Mouse (Mus musculus): ENCODE measurements around the gene Phactr1. TPM values are rescaled to one million over a fixed set of nuclear protein-coding genes. Genes with fewer than 3 reads are reported as not detected.

Gene Phactr1
- polyA plus RNA-seq, 1 experiment from 2014 or later, result 0.34 TPM

DNA sequence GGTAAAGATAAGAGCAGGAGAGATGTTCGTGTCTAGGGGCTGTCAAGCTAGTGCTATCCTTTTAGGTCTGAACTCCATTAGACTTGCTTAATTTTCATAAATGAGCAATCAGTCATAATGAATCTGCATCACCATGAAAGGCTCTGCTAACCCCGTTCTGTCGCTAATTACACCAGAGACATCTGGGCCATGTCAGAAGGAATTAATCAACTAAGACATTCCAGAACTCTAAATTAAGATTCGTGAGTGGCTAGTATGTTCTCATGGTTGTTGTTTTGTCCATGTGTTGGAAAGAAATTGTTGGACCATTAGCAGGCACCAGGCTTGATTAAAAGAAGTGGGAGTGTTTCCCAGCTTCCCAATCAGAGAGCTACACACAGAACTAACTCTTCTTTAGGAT, 382.9 kb downstream of the Phactr1 start:
- H3K36me3 ChIP-seq (ENCODE audit: inconsistent target), result no peaks in the 10 kb centered on the region
- H3K79me2 ChIP-seq (ENCODE audit: inconsistent target), result no peaks in the 10 kb centered on the region

DNA sequence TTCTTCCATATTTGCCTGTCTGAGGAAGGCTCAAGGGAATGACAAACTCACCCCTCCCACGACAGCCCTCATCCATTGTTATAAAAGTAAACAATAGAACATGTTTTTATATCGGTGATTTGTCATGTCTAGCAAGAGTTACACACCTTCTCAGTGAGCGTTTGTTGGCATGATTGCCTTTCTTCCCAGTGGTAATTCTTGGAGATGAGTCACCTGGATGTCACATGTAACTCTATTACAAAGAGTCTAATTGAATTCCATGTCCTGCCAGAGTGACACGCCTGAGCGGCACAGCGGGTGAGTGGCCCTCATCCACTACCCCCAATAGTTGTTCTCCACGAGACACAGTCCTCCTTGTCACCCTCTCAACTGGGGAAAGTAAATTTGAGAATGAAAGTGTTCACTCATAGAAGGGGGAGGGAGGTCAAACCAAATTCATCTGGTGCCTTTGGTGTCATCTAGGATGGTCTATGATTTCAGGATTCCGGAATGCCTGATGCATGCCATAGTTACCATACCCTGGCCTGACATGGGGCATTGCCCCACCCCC, 388.4 kb downstream of the Phactr1 start:
- 91% methylated on average over 8 of the region's 8 CpGs for WGBS (ENCODE audit: missing documents)
- no peak overlapping the region for H3K27ac ChIP-seq
- H3K4me3 ChIP-seq (ENCODE audit: inconsistent target), result no peak overlapping the region
- H3K36me3 ChIP-seq (ENCODE audit: inconsistent target), result no peaks in the 10 kb centered on the region
- no peaks in the 10 kb centered on the region for H3K79me2 ChIP-seq (ENCODE audit: inconsistent target)

More for the DNA sequence above, 382.9 kb downstream of the Phactr1 start:
- Histone ChIP-seq H3K27ac (no peak overlapping the region), H3K4me3 (ENCODE audit: inconsistent target) (no peak overlapping the region)
- WGBS (ENCODE audit: missing documents), result 88% methylated on average over 4 of the region's 4 CpGs

DNA sequence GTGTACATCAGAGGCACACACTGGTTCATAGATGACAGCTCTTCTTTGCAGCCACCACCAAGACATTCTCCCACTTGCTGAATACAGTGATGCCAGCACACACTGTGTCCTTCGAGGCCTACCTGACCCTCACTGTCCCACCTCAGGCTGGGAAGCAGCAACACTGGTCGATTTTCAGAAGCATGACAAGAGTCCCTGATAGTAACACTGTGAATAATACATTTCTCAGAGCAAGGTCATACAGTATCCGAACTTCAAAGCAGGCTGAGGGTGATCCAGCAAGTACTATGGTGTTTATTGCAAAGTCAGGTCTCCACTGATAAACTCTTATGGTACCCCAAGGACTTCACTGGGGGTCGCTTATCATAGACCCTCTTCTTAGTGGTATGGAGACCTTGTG, 390.1 kb downstream of the Phactr1 start:
- WGBS (ENCODE audit: missing documents), result 84% methylated on average over 4 of the region's 4 CpGs
- H3K27ac ChIP-seq, result no peak overlapping the region
- no peaks in the 10 kb centered on the region for H3K36me3 ChIP-seq (ENCODE audit: inconsistent target)
- no peaks in the 10 kb centered on the region for H3K79me2 ChIP-seq (ENCODE audit: inconsistent target)
- no peak overlapping the region for H3K4me3 ChIP-seq (ENCODE audit: inconsistent target)

DNA sequence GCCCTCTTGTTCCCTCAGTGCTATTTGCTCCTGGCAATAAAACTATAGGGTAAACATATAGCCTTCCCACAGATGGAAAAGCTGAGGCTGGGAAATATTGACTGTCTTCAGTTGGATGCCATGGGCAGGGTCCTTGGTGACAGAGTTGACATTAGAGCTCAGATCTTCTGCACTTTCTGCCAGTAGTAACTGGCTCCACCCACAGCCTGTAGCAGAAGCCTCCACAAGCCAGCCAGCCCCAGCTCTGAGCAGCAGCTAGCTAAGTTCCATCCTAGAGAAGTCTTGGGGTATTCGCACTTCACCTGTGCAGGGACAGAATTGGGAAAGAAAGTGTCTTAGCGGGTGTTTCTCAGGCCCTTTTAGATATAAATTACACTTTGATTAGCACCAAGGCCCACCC, 390.5 kb downstream of the Phactr1 start:
- Histone ChIP-seq H3K4me3 (ENCODE audit: inconsistent target) (no peak overlapping the region), H3K27ac (no peak overlapping the region), H3K36me3 (ENCODE audit: inconsistent target) (no peaks in the 10 kb centered on the region), H3K79me2 (ENCODE audit: inconsistent target) (no peaks in the 10 kb centered on the region)
- 94% methylated on average over 2 of the region's 2 CpGs for WGBS (ENCODE audit: missing documents)

DNA sequence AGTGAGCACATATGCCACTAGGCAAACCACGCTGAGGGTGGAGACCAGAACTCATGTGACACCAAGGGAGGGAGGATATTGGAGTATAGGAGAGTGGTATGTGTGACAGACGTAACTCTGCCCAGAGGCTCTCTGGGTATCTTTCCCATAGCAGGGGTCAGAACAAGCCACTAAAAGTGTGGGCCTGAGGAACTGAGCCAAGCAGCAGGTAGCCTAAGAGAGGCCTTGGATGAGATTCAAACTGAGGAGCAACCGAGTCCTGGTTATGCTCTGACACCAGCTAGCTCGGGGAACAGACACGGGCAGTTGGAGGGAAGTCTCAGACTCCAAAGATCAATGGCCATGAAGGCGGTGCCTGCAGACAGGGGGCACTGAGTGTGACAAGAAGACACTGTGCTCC, 395.0 kb downstream of the Phactr1 start:
- H3K79me2 ChIP-seq (ENCODE audit: inconsistent target), result no peaks in the 10 kb centered on the region
- H3K27ac ChIP-seq, result no peak overlapping the region
- no peaks in the 10 kb centered on the region for H3K36me3 ChIP-seq (ENCODE audit: inconsistent target)
- H3K4me3 ChIP-seq (ENCODE audit: inconsistent target), result no peak overlapping the region
- WGBS (ENCODE audit: missing documents), result 87% methylated on average over 6 of the region's 6 CpGs

DNA sequence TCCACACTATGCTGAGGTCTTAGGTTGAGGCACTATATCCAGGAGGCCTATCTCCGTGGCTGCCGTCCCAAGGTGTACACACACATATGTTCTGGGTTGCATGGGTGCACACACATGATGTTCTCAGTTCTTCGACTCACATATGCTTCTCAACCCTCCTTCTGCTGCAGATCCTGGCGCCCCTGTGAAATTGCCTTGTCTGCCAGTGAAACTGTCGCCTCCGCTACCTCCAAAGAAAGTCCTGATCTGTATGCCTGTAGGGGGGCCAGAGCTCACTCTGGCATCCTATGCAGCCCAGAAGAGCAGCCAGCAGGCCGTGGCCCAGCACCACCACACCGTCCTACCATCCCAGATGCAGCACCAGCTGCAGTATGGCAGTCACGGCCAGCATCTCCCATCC, 397.1 kb downstream of the Phactr1 start:
- no peaks in the 10 kb centered on the region for H3K36me3 ChIP-seq (ENCODE audit: inconsistent target)
- WGBS (ENCODE audit: missing documents), result 96% methylated on average over 9 of the region's 9 CpGs
- H3K27ac ChIP-seq, result no peak overlapping the region
- no peaks in the 10 kb centered on the region for H3K79me2 ChIP-seq (ENCODE audit: inconsistent target)
- no peak overlapping the region for H3K4me3 ChIP-seq (ENCODE audit: inconsistent target)

DNA sequence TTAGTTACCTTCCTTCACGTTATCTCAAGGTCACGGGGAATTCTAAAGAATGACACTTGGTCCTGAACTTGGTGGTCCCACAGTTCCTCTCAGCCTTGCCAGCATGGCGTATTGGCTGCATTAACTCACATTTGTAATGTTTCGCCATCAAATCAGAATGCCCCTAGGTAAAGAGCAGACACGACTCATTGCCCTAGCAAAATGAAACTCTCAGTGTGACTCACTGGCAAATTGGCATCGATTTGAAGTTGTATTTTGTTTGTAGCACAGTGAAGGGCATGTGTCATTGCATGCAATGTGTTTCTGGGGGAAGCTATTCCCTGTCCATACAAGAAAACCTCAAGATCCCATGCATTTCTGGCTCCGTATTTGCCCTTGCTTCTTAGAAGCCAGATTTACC, 404.8 kb downstream of the Phactr1 start:
- 94% methylated on average over 7 of the region's 7 CpGs for WGBS (ENCODE audit: missing documents)
- no peaks in the 10 kb centered on the region for H3K79me2 ChIP-seq (ENCODE audit: inconsistent target)
- H3K27ac ChIP-seq, result no peak overlapping the region
- H3K36me3 ChIP-seq (ENCODE audit: inconsistent target), result no peaks in the 10 kb centered on the region
- H3K4me3 ChIP-seq (ENCODE audit: inconsistent target), result no peak overlapping the region

DNA sequence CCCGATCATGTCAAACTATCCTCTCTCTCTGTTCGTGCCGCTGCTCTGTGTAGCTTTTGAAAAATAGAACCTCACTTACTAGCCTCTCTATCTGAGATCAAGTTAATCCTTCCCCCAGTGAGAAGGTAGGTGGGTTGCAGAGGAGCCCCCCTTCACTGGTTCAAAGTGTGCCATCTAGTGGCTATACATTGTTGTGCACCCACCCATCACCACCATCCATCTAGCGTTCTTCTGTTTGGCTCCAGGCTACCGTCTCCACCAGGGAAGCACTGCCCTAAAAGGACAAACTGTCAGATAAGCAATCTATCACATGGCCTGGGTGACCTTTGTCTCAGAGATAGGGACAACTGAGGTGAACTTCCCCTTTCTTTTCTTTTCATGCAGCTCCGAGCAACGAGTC, 413.9 kb downstream of the Phactr1 start:
- Histone ChIP-seq H3K79me2 (ENCODE audit: inconsistent target) (no peaks in the 10 kb centered on the region), H3K36me3 (ENCODE audit: inconsistent target) (no peaks in the 10 kb centered on the region), H3K27ac (no peak overlapping the region), H3K4me3 (ENCODE audit: inconsistent target) (no peak overlapping the region)
- 46% methylated on average over 6 of the region's 7 CpGs for WGBS (ENCODE audit: missing documents)

DNA sequence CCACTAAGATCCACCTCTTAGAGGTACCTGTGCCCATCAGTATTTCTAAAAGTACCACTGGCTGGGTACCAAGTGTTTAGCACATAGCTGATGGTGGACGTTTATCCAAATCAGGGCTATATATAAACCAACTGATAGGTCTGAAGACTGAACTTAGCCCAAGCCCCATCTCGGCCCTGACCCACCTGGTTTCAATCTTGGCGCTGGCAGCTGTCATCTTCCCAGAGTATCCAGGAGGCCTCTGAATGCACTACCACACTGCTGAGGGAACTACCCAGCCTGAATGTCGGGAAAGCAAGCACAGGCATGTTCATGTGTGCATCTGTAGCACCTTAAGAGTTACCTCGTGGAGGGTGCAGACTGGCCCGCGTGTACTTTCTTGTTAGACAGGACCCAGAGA, 422.5 kb downstream of the Phactr1 start:
- Histone ChIP-seq H3K4me3 (ENCODE audit: inconsistent target) (no peak overlapping the region), H3K79me2 (ENCODE audit: inconsistent target) (no peaks in the 10 kb centered on the region), H3K36me3 (ENCODE audit: inconsistent target) (no peaks in the 10 kb centered on the region), H3K27ac (no peak overlapping the region)
- 86% methylated on average over 7 of the region's 7 CpGs for WGBS (ENCODE audit: missing documents)

DNA sequence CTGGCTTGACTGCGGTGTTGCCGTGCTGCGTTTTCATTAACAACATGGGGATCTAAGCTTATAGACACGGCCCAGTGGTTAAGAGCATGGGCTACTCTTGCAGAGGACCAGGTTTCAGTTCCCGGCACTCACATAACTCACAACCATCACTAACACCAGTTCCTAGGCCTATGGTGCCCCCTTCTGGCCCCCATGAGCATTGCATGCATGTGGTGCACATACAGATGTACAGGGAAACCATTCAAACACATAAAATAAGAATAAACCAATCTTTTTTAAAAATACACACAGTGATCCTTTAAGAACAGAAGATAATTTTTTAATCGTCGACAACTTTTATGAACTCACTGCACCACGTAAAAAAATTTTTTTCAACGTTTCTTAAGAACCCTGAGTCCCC, 424.1 kb downstream of the Phactr1 start:
- Histone ChIP-seq H3K36me3 (ENCODE audit: inconsistent target) (no peaks in the 10 kb centered on the region), H3K27ac (no peak overlapping the region), H3K4me3 (ENCODE audit: inconsistent target) (no peak overlapping the region), H3K79me2 (ENCODE audit: inconsistent target) (no peaks in the 10 kb centered on the region)
- 92% methylated on average over 9 of the region's 9 CpGs for WGBS (ENCODE audit: missing documents)

DNA sequence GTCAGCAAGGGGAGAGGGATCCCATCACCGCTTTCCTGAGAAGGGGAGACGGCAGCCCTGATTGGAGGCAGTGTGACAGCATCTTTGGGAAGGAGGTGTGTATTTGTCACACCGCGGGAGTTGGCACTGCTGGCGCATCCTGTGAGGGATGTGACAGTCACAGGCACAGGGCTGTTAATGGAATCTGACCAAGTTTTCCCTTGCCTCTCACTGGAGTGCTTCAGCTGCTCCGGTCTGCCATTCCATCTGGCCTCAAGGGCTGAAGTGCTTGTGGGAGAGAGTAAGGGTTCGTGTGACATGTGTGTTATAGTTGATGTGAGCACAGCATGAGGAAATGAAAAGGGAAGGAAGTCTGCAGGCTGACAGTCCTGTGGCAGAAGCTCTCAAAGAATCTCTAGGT, 431.9 kb downstream of the Phactr1 start:
- whole genome bisulfite sequencing (ENCODE audit: missing documents), result 65% methylated on average over 7 of the region's 7 CpGs
- H3K36me3 ChIP-seq (ENCODE audit: inconsistent target), result no peaks in the 10 kb centered on the region
- H3K79me2 ChIP-seq (ENCODE audit: inconsistent target), result no peaks in the 10 kb centered on the region
- H3K27ac ChIP-seq, result no peak overlapping the region
- no peak overlapping the region for H3K4me3 ChIP-seq (ENCODE audit: inconsistent target)

DNA sequence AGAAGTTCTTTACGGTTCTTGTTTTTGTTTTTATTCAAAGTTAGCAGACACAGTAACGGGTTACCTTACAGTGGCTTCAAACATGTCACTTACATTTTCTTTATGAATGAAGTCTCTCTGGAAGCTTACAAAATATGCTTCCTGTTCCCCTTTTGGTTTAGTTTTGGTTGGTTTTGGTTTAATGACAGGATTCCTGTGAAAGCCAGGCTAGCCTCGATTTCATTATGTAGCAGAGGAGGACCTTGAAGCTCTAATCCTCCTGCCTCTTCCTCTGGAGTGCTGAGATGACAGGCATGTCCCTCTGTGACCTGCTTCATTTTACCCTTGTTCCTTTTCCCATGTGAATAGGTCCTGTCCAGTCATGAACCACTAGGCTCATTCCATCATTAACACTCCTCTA, 432.3 kb downstream of the Phactr1 start:
- Histone ChIP-seq H3K36me3 (ENCODE audit: inconsistent target) (no peaks in the 10 kb centered on the region), H3K79me2 (ENCODE audit: inconsistent target) (no peaks in the 10 kb centered on the region), H3K27ac (no peak overlapping the region), H3K4me3 (ENCODE audit: inconsistent target) (no peak overlapping the region)
- WGBS (ENCODE audit: missing documents), result 0% methylated on average over 3 of the region's 3 CpGs

DNA sequence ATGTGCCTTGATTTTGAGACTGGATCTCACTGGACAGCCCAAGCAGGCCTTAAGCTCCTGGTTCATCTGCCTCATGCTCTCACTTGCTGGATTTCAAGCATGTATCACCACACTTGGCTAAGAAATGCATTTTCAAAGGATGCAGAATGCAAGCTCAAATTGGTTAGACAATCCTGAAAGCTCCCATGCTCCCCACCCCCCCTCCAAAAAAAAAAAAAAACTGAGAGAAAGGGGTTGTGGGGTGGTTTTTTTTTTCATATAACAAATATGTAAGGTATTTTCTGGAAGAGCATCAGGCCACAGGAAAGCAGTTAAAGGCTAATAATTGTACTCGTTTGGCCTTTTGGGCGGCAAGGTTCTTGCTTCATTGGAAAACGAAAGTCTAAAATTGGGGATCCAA, 432.7 kb downstream of the Phactr1 start:
- Histone ChIP-seq H3K79me2 (ENCODE audit: inconsistent target) (no peaks in the 10 kb centered on the region), H3K36me3 (ENCODE audit: inconsistent target) (no peaks in the 10 kb centered on the region), H3K27ac (no peak overlapping the region), H3K4me3 (ENCODE audit: inconsistent target) (no peak overlapping the region)
- WGBS (ENCODE audit: missing documents), result 90% methylated on average over 3 of the region's 3 CpGs

DNA sequence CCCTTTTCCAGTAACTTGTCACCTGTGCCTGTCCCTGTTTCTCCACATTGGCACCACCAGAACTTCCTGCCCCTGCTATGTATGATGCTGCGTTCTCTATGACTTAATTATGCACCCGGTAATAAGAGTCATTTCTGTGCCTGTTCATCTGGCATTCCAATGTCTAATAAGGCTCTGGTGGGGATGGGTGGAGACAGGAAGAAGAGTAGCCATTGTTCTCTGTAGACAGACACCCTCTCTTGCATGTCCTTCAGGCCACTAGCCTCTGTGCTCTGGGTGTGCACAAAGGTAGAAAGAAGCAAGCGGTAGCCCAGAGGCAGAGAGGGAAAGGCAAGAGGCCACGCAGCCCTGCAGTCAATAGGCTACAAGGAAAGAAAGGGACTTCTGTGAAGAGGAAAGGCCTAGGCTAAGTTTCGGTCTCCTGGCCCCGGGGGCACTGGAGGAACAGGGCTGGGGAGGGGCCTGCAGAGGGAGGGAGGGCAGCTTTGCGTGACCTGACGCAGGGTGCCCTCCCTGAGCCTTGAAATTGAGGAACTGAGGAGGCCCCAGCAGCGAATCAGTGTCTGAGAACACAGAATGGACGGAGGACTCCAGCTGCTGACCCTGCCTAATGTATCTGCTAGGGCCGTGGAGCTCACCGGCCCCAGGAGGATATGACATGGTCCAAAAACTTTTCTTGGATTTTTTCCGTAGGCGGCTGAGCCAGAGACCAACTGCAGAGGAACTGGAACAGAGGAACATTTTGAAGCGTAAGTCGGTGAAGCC, 442.1 kb downstream of the Phactr1 start:
- no peak overlapping the region for H3K27ac ChIP-seq
- H3K36me3 ChIP-seq (ENCODE audit: inconsistent target), result no peaks in the 10 kb centered on the region
- WGBS (ENCODE audit: missing documents), result 59% methylated on average over 16 of the region's 16 CpGs
- H3K79me2 ChIP-seq (ENCODE audit: inconsistent target), result no peaks in the 10 kb centered on the region
- H3K4me3 ChIP-seq (ENCODE audit: inconsistent target), result no peak overlapping the region

DNA sequence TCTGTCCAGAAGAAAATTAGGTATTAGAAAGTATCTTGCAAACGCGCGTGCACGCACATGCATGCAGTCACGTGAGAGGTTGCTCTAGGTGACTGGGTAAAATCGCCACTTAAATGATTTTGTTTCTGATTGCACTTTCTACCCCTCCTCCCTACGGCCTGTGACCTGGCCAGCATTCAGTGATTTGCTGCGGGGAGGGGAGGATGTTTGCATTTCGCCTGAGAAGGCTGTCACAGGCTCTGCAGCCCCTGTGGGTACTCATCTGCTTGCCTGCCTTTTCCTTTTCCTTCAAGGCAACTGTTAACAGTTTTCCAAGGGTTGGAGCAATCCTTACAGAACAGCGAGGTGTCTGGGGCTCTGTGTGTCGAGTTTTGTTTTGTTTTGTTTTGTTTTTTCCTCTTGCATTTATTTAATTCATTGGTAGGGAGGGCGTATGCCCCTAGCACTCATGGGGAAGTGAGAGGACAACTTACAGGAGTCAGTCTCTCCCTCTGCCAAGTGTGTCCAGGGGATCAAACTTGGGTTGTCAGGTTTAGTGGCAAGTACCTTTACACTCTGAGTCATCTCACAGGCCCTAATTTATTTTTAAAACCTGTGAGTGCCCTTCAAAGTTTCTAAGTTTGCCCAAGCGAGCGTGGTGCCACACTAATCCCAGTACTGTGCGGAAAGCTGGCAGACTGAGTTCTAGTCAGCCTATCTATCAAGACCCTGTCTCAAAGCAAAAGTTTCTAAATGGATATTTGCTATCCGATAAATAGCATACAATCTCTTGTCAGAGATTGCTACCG, 443.7 kb downstream of the Phactr1 start:
- H3K79me2 ChIP-seq (ENCODE audit: inconsistent target), result no peaks in the 10 kb centered on the region
- no peak overlapping the region for H3K4me3 ChIP-seq (ENCODE audit: inconsistent target)
- 78% methylated on average over 17 of the region's 17 CpGs for WGBS (ENCODE audit: missing documents)
- H3K36me3 ChIP-seq (ENCODE audit: inconsistent target), result no peaks in the 10 kb centered on the region
- H3K27ac ChIP-seq, result no peak overlapping the region
